Mouse (Mus musculus): Measurements from ENCODE around the gene Wdr31. TPM values are rescaled to one million over a fixed set of nuclear protein-coding genes. Genes with fewer than 3 reads are reported as not detected.
A peak's percentile ranks its signal among the peaks of the same experiment; 100 is the strongest.

Wdr31 gene
- 12.5 and 13.3 TPM in 2 replicates for polyA plus RNA-seq (2015; fragmentation: Nextera tagmentation; extraction: Ambion mirVana)

DNA sequence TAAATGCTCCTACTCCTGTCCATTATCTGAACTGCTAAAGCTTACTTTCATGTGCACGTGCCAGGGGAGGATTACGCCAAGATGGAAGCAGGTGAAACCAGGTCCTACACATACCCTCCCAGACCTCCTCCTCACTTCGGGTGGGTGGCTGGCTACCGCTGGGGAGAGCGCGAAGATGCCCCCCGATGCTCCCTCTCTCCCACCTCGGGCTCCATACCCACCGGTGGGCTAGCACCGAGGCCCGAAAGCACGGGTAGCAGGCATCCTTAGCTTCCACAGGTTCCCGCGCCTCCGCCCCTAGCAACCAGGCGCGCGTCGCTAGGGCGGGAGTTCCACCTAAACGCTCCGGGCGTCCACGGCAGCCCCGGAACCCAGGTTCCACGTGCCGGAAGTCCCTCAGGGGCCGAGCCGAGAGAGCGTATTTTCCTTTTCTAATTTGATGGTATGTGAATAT is at the start of gene Wdr31:
TSS of gene Wdr31 (minus strand) at position 299 of the 454 bp plus-strand sequence.
- peak within 1 kb of the TSS; percentile 70; the same call in 1 of the 2 replicates for H3K27ac ChIP-seq (replicated peaks)
- no peaks in the 10 kb centered on the region for H3K9me3 ChIP-seq (replicated peaks)
- H3K36me3 ChIP-seq: no peaks in the 10 kb centered on the region
- H3K4me1 ChIP-seq: peaks cover 8% of the 10 kb centered on the region
- H3K4me2 ChIP-seq: peak within 1 kb of the TSS; percentile 81
- H3K4me3 ChIP-seq (replicated peaks): peak within 1 kb of the TSS; percentile 69
- ATAC-seq (ENCODE audit: low FRiP score): peak; percentile 95
- under 1% methylated on average over 30 of the region's 30 CpGs for WGBS
- 0 out of 2 replicates have a peak, but pooled peaks cover 3% of the 10 kb centered on the region for H3K27me3 ChIP-seq (replicated peaks)
- H3K9ac ChIP-seq (replicated peaks): peak within 1 kb of the TSS; percentile 70

- Histone ChIP-seq H3K9me3 (replicated peaks) (no peaks in the 10 kb centered on the region), H3K27me3 (replicated peaks) (no peaks in the 10 kb centered on the region), H3K27ac (replicated peaks) (peak within 1 kb of the TSS; percentile 85), H3K9ac (replicated peaks) (peak within 1 kb of the TSS; percentile 82), H3K36me3 (no peaks in the 10 kb centered on the region), H3K4me2 (peak within 1 kb of the TSS; percentile 68), H3K4me1 (peaks cover 41% of the 10 kb centered on the region), H3K4me3 (replicated peaks) (peak within 1 kb of the TSS; percentile 83)
- peak; percentile 80 for ATAC-seq (ENCODE audit: low FRiP score)
- under 1% methylated on average over 37 of the region's 37 CpGs for WGBS
Observed at GRCm38 (mm10) chr4:62519849-62520233, 49.1 kb upstream of the Wdr31 start, which contains the start of gene Alad. Alad (minus strand) TSS chr4:62519918.

DNA sequence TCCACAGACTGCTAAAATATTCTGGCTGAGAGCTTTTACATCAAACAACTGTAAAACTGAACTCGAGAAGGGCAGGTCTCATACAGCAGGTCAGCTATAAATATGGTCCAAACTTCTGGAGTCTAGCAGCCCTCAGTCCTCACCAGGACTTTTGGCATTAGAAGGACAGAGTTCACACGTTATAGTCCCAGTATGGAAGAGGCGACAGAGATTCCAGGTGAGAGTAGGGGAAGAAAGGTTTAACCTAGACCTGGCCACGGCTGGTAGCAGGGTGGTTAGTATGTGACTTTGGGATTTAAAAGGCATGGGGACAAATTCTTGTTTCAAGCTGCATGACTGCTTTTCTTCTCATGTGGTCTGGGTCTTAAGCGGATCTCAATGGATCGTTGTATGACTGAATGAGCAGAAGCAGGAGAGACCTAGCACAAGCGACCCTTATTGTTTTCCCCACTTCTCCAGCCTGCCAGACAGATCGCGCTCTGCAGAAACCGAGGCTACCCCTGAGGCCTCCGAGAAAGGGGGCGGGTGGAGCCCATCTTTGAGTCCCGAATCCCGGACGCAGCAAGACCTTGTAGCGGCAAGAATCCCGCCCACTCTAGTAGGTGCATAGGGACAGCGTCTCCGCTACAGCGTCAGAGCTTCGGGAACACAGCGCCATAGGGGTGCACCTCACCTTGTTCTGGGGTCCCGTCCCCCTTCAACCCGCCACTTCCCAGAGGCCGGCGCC is 48.6 kb upstream of the Wdr31 start:
- Histone ChIP-seq H3K4me3 (replicated peaks) (peak overlapping the region; percentile 83), H3K4me2 (peak overlapping the region; percentile 68), H3K27ac (replicated peaks) (peak overlapping the region; percentile 85), H3K9ac (replicated peaks) (peak overlapping the region; percentile 82), H3K4me1 (peaks cover 38% of the 10 kb centered on the region), H3K36me3 (no peaks in the 10 kb centered on the region), H3K9me3 (replicated peaks) (no peaks in the 10 kb centered on the region), H3K27me3 (replicated peaks) (no peaks in the 10 kb centered on the region)
- ATAC-seq (ENCODE audit: low FRiP score): peak; percentile 79
- 2% methylated on average over 26 of the region's 26 CpGs for WGBS

- peak overlapping the region; percentile 82; the same call in 1 of the 2 replicates for H3K9ac ChIP-seq (replicated peaks)
- H3K36me3 ChIP-seq: peaks cover 4% of the 10 kb centered on the region
- no peaks in the 10 kb centered on the region for H3K9me3 ChIP-seq (replicated peaks)
- H3K27ac ChIP-seq (replicated peaks): peak overlapping the region; percentile 85; the same call in 1 of the 2 replicates
- peak overlapping the region; percentile 68 for H3K4me2 ChIP-seq
- peaks cover 31% of the 10 kb centered on the region for H3K4me1 ChIP-seq
- no peak for ATAC-seq (ENCODE audit: low FRiP score)
- no peaks in the 10 kb centered on the region for H3K27me3 ChIP-seq (replicated peaks)
- WGBS: 54% methylated on average over 13 of the region's 13 CpGs
- H3K4me3 ChIP-seq (replicated peaks): peak overlapping the region; percentile 83
Observed at GRCm38 (mm10) chr4:62518416-62519121, 47.9 kb upstream of the Wdr31 start.

- H3K4me3 ChIP-seq (replicated peaks): no peak overlapping the region
- H3K4me1 ChIP-seq: peaks cover 30% of the 10 kb centered on the region
- H3K9ac ChIP-seq (replicated peaks): 0 out of 2 replicates have a peak overlapping the region, but pooled peaks have one; percentile 82
- H3K4me2 ChIP-seq: peak overlapping the region; percentile 68; the same call in 1 of the 2 replicates
- 91% methylated on average over 10 of the region's 10 CpGs for WGBS
- no peak overlapping the region for H3K27ac ChIP-seq (replicated peaks)
- H3K27me3 ChIP-seq (replicated peaks): no peaks in the 10 kb centered on the region
- ATAC-seq (ENCODE audit: low FRiP score): no peak
- no peaks in the 10 kb centered on the region for H3K9me3 ChIP-seq (replicated peaks)
- H3K36me3 ChIP-seq: peaks cover 12% of the 10 kb centered on the region
Observed at GRCm38 (mm10) chr4:62517538-62518415, 47.1 kb upstream of the Wdr31 start.

GRCm38 (mm10) chr4:62517046-62517445 is 46.4 kb upstream of the Wdr31 start:
- Histone ChIP-seq H3K27ac (replicated peaks) (no peak overlapping the region), H3K36me3 (peaks cover 19% of the 10 kb centered on the region), H3K4me2 (no peak overlapping the region), H3K4me3 (replicated peaks) (no peak overlapping the region), H3K9me3 (replicated peaks) (no peaks in the 10 kb centered on the region), H3K4me1 (peaks cover 30% of the 10 kb centered on the region), H3K9ac (replicated peaks) (no peak overlapping the region), H3K27me3 (replicated peaks) (no peaks in the 10 kb centered on the region)
- ATAC-seq (ENCODE audit: low FRiP score): no peak
- WGBS: 95% methylated on average over 8 of the region's 8 CpGs

DNA sequence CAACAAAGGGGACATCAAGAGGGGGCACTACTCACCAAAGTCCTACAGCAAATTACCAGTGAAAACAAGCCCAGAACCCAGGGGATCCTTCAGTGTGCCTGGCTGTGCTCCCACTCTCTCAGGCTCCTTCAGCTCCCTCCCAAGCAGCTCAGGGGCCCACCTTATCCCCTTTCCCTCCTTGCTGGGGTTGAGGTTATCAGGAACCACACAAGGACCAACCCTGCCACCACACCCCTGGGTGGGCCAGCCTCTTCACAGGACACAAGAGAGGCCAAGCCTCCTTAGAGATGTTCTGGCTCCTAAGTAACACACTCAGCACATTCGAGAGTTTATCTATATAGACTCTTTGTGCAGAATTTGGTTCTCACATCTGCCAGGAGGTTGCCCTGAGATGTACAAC is 45.9 kb upstream of the Wdr31 start:
- Histone ChIP-seq H3K9ac (replicated peaks) (no peak overlapping the region), H3K36me3 (peaks cover 24% of the 10 kb centered on the region), H3K4me3 (replicated peaks) (no peak overlapping the region), H3K4me1 (peaks cover 30% of the 10 kb centered on the region), H3K4me2 (no peak overlapping the region), H3K27ac (replicated peaks) (0 out of 2 replicates have a peak overlapping the region, but pooled peaks have one; percentile 41), H3K9me3 (replicated peaks) (no peaks in the 10 kb centered on the region), H3K27me3 (replicated peaks) (no peaks in the 10 kb centered on the region)
- 81% methylated on average over 1 of the region's 1 CpGs for WGBS
- ATAC-seq (ENCODE audit: low FRiP score): no peak

DNA sequence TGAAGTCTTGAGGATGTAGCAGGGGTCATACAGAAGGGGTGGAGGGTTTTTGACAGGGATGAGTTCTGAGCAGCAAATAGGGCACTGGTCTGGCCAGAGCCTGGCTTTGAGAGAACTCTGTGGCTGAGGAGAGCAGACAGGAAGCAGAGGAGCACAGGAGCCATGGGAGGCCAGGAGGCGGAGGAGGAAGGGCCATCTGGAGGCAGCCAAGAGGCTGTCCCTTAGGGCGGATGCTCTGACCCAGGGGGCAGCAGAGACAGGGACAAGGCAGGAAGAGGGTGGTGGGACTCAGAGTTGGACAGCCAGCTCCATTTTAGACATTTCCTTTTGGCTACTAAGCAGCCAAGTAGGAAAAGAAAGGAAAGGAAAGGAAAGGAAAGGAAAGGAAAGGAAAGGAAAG is 45.4 kb upstream of the Wdr31 start:
- no peak for ATAC-seq (ENCODE audit: low FRiP score)
- H3K4me3 ChIP-seq (replicated peaks): no peak overlapping the region
- WGBS: 49% methylated on average over 2 of the region's 2 CpGs
- peaks cover 30% of the 10 kb centered on the region for H3K4me1 ChIP-seq
- no peak overlapping the region for H3K27ac ChIP-seq (replicated peaks)
- H3K9ac ChIP-seq (replicated peaks): no peak overlapping the region
- H3K4me2 ChIP-seq: no peak overlapping the region
- H3K27me3 ChIP-seq (replicated peaks): no peaks in the 10 kb centered on the region
- H3K36me3 ChIP-seq: peaks cover 29% of the 10 kb centered on the region
- H3K9me3 ChIP-seq (replicated peaks): no peaks in the 10 kb centered on the region

- Histone ChIP-seq H3K9me3 (replicated peaks) (no peaks in the 10 kb centered on the region), H3K4me2 (no peak overlapping the region), H3K4me1 (peaks cover 28% of the 10 kb centered on the region), H3K27me3 (replicated peaks) (no peaks in the 10 kb centered on the region), H3K27ac (replicated peaks) (no peak overlapping the region), H3K36me3 (peaks cover 34% of the 10 kb centered on the region), H3K9ac (replicated peaks) (no peak overlapping the region), H3K4me3 (replicated peaks) (no peak overlapping the region)
- ATAC-seq (ENCODE audit: low FRiP score): no peak
- 80% methylated on average over 3 of the region's 3 CpGs for WGBS
Observed at GRCm38 (mm10) chr4:62515490-62515889, 44.8 kb upstream of the Wdr31 start.

DNA sequence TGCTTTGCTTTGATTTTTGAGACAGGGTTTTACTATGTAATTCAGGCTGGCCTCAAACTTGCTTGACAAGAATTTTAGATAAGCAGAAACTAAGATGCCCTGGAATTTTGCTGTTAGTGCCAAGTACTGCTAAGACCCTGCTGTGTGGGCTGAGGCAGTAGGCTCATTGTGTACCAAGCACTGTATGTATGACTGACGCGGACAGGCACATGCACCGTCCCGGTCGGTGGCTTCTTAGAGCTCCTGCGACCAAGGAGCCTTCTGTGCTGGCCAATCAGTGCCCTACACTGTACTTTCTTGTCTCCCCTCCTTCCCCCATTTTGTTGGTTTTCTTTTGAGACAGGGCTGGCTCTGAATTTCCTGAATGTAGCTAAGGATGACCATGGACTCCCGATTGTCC is 44.3 kb upstream of the Wdr31 start:
- Histone ChIP-seq H3K9ac (replicated peaks) (no peak overlapping the region), H3K4me1 (peaks cover 24% of the 10 kb centered on the region), H3K36me3 (peaks cover 39% of the 10 kb centered on the region), H3K4me3 (replicated peaks) (no peak overlapping the region), H3K27me3 (replicated peaks) (no peaks in the 10 kb centered on the region), H3K4me2 (no peak overlapping the region), H3K27ac (replicated peaks) (no peak overlapping the region), H3K9me3 (replicated peaks) (no peaks in the 10 kb centered on the region)
- WGBS: 86% methylated on average over 7 of the region's 7 CpGs
- no peak for ATAC-seq (ENCODE audit: low FRiP score)

DNA sequence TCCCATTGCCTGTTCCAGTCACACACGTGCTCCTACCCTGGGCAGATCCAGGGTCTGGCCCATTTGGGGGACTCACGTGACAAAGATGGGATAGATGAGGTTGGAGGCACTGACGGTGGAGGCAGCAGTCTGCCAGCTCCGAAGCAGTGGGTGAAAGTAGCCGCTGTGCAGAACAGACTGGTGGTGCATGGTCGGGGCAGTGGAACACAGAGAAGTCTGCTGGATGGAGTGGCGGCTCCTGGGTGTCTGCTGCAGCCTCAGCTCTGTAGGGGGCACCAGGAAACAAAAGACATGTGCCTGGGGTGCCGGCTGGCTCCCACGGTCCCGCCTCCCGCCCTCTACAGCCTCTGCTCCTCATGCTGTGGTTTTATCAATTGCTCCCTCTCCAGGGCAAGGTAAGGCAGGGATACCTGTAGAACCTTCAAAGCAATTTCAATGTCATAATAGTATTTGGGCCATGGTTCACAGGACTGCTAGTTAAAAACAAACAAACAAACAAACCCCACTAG is 43.4 kb upstream of the Wdr31 start:
- no peak overlapping the region for H3K27ac ChIP-seq (replicated peaks)
- H3K9ac ChIP-seq (replicated peaks): no peak overlapping the region
- H3K9me3 ChIP-seq (replicated peaks): no peaks in the 10 kb centered on the region
- ATAC-seq (ENCODE audit: low FRiP score): no peak
- peaks cover 49% of the 10 kb centered on the region for H3K36me3 ChIP-seq
- 50% methylated on average over 11 of the region's 11 CpGs for WGBS
- H3K4me2 ChIP-seq: no peak overlapping the region
- H3K27me3 ChIP-seq (replicated peaks): no peaks in the 10 kb centered on the region
- peaks cover 22% of the 10 kb centered on the region for H3K4me1 ChIP-seq
- no peak overlapping the region for H3K4me3 ChIP-seq (replicated peaks)

Data from neural tube, embryonic 15.5 days (tissue).